Mouse (Mus musculus) MEL (cell line): ENCODE results near the gene Rgs1. TPM values are rescaled to one million over a fixed set of nuclear protein-coding genes. Genes with fewer than 3 reads are reported as not detected.

Source experiments
- DNase-seq: peaks from one replicate; pipeline ENCODE4 v3.0.0; 2011; ENCODE audit warnings: low read depth, low spot score
- H3K27ac ChIP-seq: 2 replicates; pipeline ENCODE4 v1.5.1; 2012; ENCODE audit warnings: low read depth, mild to moderate bottlenecking, control low read depth, low read length, moderate library complexity; ENCODE audit not compliant: control insufficient read depth
- H3K27me3 ChIP-seq, 2 experiments: fragments of 150-350 bp in 1 of 2; sonication (generic) in 1 of 2; 2 replicates each; pipeline ENCODE4 v1.6.1; 2012; ENCODE audit warnings: low read length in 2 of 2, mild to moderate bottlenecking in 2 of 2, improper control_type of control experiment in 1 of 2, moderate library complexity in 1 of 2; ENCODE audit not compliant: insufficient read depth in 2 of 2, control insufficient read depth in 1 of 2
- H3K36me3 ChIP-seq, 2 experiments: 2 replicates each; pipeline ENCODE4 v1.6.1; 2012 to 2014; ENCODE audit warnings: low read length in 2 of 2, improper control_type of control experiment in 1 of 2, inconsistent platforms in 1 of 2, mild to moderate bottlenecking in 1 of 2; ENCODE audit not compliant: insufficient read depth in 2 of 2, control insufficient read depth in 1 of 2
- H3K4me1 ChIP-seq, 2 experiments: fragments of 150-350 bp in 1 of 2; sonication (generic) in 1 of 2; 2 replicates each; pipeline ENCODE4 v1.6.1; 2012; ENCODE audit warnings: low read length in 2 of 2, improper control_type of control experiment in 1 of 2, mild to moderate bottlenecking in 1 of 2; ENCODE audit not compliant: insufficient read depth in 2 of 2, control insufficient read depth in 1 of 2
- H3K4me3 ChIP-seq, 2 experiments: fragments of 150-350 bp in 1 of 2; sonication (generic) in 1 of 2; 2 replicates each; pipeline ENCODE4 v1.5.1; 2012; ENCODE audit warnings: low read depth in 2 of 2, low read length in 2 of 2, mild to moderate bottlenecking in 2 of 2, moderate library complexity in 2 of 2, control low read depth in 1 of 2, improper control_type of control experiment in 1 of 2; ENCODE audit not compliant: control insufficient read depth in 1 of 2, insufficient read depth in 1 of 2
- H3K79me2 ChIP-seq: 2 replicates; pipeline ENCODE4 v1.6.1; 2012; ENCODE audit warnings: mild to moderate bottlenecking, low read length, moderate library complexity; ENCODE audit not compliant: control insufficient read depth, poor library complexity, insufficient read depth
- H3K9ac ChIP-seq: 2 replicates; pipeline ENCODE4 v1.6.1; 2012; ENCODE audit warnings: low read depth, mild to moderate bottlenecking, control low read depth, low read length, moderate library complexity; ENCODE audit not compliant: control insufficient read depth, poor library complexity, severe bottlenecking
- H3K9me3 ChIP-seq: fragments of 150-350 bp; sonication (generic); replicated peaks from 2 replicates; pipeline ENCODE4 v1.6.1; 2012; ENCODE audit warnings: mild to moderate bottlenecking, low read length, improper control_type of control experiment, moderate library complexity; ENCODE audit not compliant: insufficient read depth
- CHD1 ChIP-seq: IDR thresholded peaks from 2 replicates; pipeline ENCODE4 v1.6.1; 2012; ENCODE audit warnings: low read depth, mild to moderate bottlenecking, inconsistent platforms, low read length, improper control_type of control experiment
- ELF1 ChIP-seq: IDR thresholded peaks from 2 replicates; pipeline ENCODE4 v1.6.1; 2014; ENCODE audit warnings: low read depth, mild to moderate bottlenecking, inconsistent platforms, low read length, improper control_type of control experiment, moderate library complexity
- EP300 ChIP-seq, 2 experiments: IDR thresholded peaks; 2 replicates each; pipeline ENCODE4 v1.6.1; 2011; ENCODE audit warnings: improper control_type of control experiment in 2 of 2, low read length in 2 of 2, low read depth in 1 of 2, mild to moderate bottlenecking in 1 of 2
- ETS1 ChIP-seq: IDR thresholded peaks from 2 replicates; pipeline ENCODE4 v1.6.1; 2012; ENCODE audit warnings: low read depth, mild to moderate bottlenecking, inconsistent platforms, low read length, improper control_type of control experiment, moderate library complexity
- GABPA ChIP-seq: IDR thresholded peaks from 2 replicates; pipeline ENCODE4 v1.6.1; 2012; ENCODE audit warnings: low read depth, mild to moderate bottlenecking, inconsistent platforms, low read length, improper control_type of control experiment, moderate library complexity
- GATA1 ChIP-seq: IDR thresholded peaks from 2 replicates; pipeline ENCODE4 v1.6.1; 2011; ENCODE audit warnings: low read depth, low read length, improper control_type of control experiment
- JUND ChIP-seq: IDR thresholded peaks from 2 replicates; pipeline ENCODE4 v1.6.1; 2011; ENCODE audit warnings: low read depth, mild to moderate bottlenecking, improper control_type of control experiment, low read length
- KAT2A ChIP-seq: conservative IDR thresholded peaks from 2 replicates; pipeline ENCODE4 v1.6.1; 2012; ENCODE audit warnings: low read depth, low read length, improper control_type of control experiment, inconsistent platforms
- MAFK ChIP-seq: IDR thresholded peaks from 2 replicates; pipeline ENCODE4 v1.6.1; 2011; ENCODE audit warnings: low read depth, mild to moderate bottlenecking, low read length, improper control_type of control experiment, borderline replicate concordance
- MAX ChIP-seq: IDR thresholded peaks from 2 replicates; pipeline ENCODE4 v1.6.1; 2011; ENCODE audit warnings: low read length, improper control_type of control experiment
- MEF2A ChIP-seq: IDR thresholded peaks from 2 replicates; pipeline ENCODE4 v1.6.1; 2014; ENCODE audit warnings: low read depth, mild to moderate bottlenecking, inconsistent platforms, low read length, improper control_type of control experiment; ENCODE audit not compliant: poor library complexity, insufficient replicate concordance, severe bottlenecking; ENCODE audit errors: extremely low read depth
- MXI1 ChIP-seq: IDR thresholded peaks from 2 replicates; pipeline ENCODE4 v1.6.1; 2011; ENCODE audit warnings: mild to moderate bottlenecking, low read depth, low read length, improper control_type of control experiment
- MYC ChIP-seq: IDR thresholded peaks from 2 replicates; pipeline ENCODE4 v1.6.1; 2011; ENCODE audit warnings: low read depth, mild to moderate bottlenecking, low read length, improper control_type of control experiment, moderate library complexity
- NELFE ChIP-seq: IDR thresholded peaks from 2 replicates; pipeline ENCODE4 v1.6.1; 2011; ENCODE audit warnings: low read depth, low read length, improper control_type of control experiment
- NRF1 ChIP-seq: IDR thresholded peaks from 2 replicates; pipeline ENCODE4 v1.6.1; 2014; ENCODE audit warnings: low read depth, mild to moderate bottlenecking, inconsistent platforms, low read length, improper control_type of control experiment, moderate library complexity; ENCODE audit not compliant: poor library complexity, insufficient read depth, severe bottlenecking
- POLR2AphosphoS2 ChIP-seq: IDR thresholded peaks from 2 replicates; pipeline ENCODE4 v1.6.1; 2011; ENCODE audit warnings: low read length, improper control_type of control experiment
- POLR2AphosphoS5 ChIP-seq: IDR thresholded peaks from 2 replicates; pipeline ENCODE4 v1.6.1; 2012; ENCODE audit warnings: low read depth, borderline replicate concordance, mild to moderate bottlenecking, inconsistent platforms, low read length, moderate library complexity, mixed read lengths
- RCOR1 ChIP-seq: IDR thresholded peaks from 2 replicates; pipeline ENCODE4 v1.6.1; 2012; ENCODE audit warnings: low read depth, mild to moderate bottlenecking, inconsistent platforms, low read length, improper control_type of control experiment
- SMC3 ChIP-seq: IDR thresholded peaks from 2 replicates; pipeline ENCODE4 v1.6.1; 2011; ENCODE audit warnings: low read depth, low read length, improper control_type of control experiment
- TBP ChIP-seq: IDR thresholded peaks from 2 replicates; pipeline ENCODE4 v1.8.0; 2011; ENCODE audit warnings: low read depth, low read length, improper control_type of control experiment
- ZC3H11A ChIP-seq: IDR thresholded peaks from 2 replicates; pipeline ENCODE4 v1.6.1; 2012; ENCODE audit warnings: low read depth, mild to moderate bottlenecking, inconsistent platforms, low read length, improper control_type of control experiment
- ZKSCAN1 ChIP-seq: IDR thresholded peaks from 2 replicates; pipeline ENCODE4 v1.6.1; 2012; ENCODE audit warnings: low read depth, mild to moderate bottlenecking, inconsistent platforms, low read length, improper control_type of control experiment, moderate library complexity
- ZNF384 ChIP-seq: IDR thresholded peaks from 2 replicates; pipeline ENCODE4 v1.6.1; 2012; ENCODE audit warnings: low read depth, mild to moderate bottlenecking, inconsistent platforms, low read length, improper control_type of control experiment
- polyA plus RNA-seq, 2 experiments: library from polyadenylated mRNA; stranded (reverse) in 1 of 2; unstranded in 1 of 2; fragments of >175 nt in 1 of 2; fragments of >200 nt in 1 of 2; gene quantifications; 2 replicates each; pipeline versions ENCODE4 v1.2.1 to v1.2.4; 2012; ENCODE audit warnings: low replicate concordance in 2 of 2, low read depth in 1 of 2; ENCODE audit not compliant: insufficient read length in 2 of 2, insufficient read depth in 1 of 2, missing spikeins in 1 of 2
- total RNA-seq: library from RNA; depleted of rRNA; stranded (reverse); fragments of 300-350 nt; gene quantifications from 2 replicates; pipeline ENCODE4 v1.2.3, GENCODE M21; 2012

Rgs1 gene
- total and polyA plus RNA-seq, 3 experiments: 0.91 to 1.7 TPM; not detected in 1

GRCm38 (mm10) chr1:144269112-144269511 lies 20.1 kb upstream of the Rgs1 start (continued):
- no peak for TF ChIP-seq ZKSCAN1
- TF ChIP-seq JUND: no peak
- TF ChIP-seq ELF1: peak; percentile 31; the same call in 1 of the 2 replicates

GRCm38 (mm10) chr1:144267471-144268470 lies 18.7 kb upstream of the Rgs1 start:
- H3K27me3 ChIP-seq: no peaks in the 10 kb centered on the region
- H3K9me3 ChIP-seq: no peaks in the 10 kb centered on the region
- H3K79me2 ChIP-seq: no peaks in the 10 kb centered on the region
- H3K9ac ChIP-seq: no peak overlapping the region
- DNase-seq: peak; percentile 59
- TF ChIP-seq GABPA (no peak), ZNF384 (peak; percentile 16; the same call in 1 of the 2 replicates), MXI1 (peak; percentile 55; the same call in 1 of the 2 replicates), EP300 (IDR thresholded peaks at IDR 0.05; ENCODE audit: low read depth in 1 of 2, low read length in 2 of 2) (peak in 1 of 2 experiments; percentile 38; a peak in 2 of 4 replicates), ETS1 (peak; percentile 67; the same call in 1 of the 2 replicates), JUND (no peak), MYC (0 out of 2 replicates have a peak, but pooled peaks have one; percentile 56), GATA1 (peak; percentile 31; the same call in 1 of the 2 replicates), RCOR1 (0 out of 2 replicates have a peak, but pooled peaks have one; percentile 26), SMC3 (no peak), POLR2AphosphoS5 (no peak)
- TF ChIP-seq, all 39 proteins: peak for 7
- Histone ChIP-seq H3K27ac (peak overlapping the region; percentile 28), H3K36me3 (peaks cover 0 to 20% of the 10 kb centered on the region in 2 experiments; a peak in 2 of 4 replicates), H3K4me3 (no peak overlapping the region), H3K4me1 (peaks cover 5 to 11% of the 10 kb centered on the region in 2 experiments)

DNA sequence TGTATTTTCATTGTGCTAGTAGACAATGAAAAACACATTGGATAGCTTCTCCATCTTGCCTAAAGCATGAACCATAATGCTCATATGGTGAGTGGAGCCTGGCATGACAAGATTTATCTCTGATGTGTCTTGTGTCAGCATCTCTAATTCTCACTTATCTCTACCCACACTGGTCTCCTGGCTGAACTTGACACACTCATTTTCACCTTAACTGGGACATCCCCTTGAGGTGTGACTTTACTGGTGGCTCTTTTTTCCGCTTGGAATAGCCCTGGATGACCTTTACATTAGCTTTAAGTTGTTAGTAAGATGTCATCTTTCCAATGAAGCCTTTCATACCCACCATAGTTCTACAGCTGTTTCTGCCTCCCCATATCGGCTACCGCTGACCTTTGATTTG lies 15.0 kb upstream of the Rgs1 start:
- no peaks in the 10 kb centered on the region for H3K27me3 ChIP-seq
- peaks cover 0 to 5% of the 10 kb centered on the region in 2 experiments; a peak in 1 of 4 replicates for H3K4me1 ChIP-seq
- no peak for DNase-seq
- H3K4me3 ChIP-seq: no peak overlapping the region
- no peaks in the 10 kb centered on the region for H3K79me2 ChIP-seq
- H3K9me3 ChIP-seq: no peaks in the 10 kb centered on the region
- TF ChIP-seq POLR2AphosphoS2 (no peak), POLR2AphosphoS5 (no peak), NELFE (no peak), ETS1 (no peak), MAFK (no peak), CHD1 (no peak), TBP (no peak), MAX (no peak), JUND (no peak), MEF2A (no peak), KAT2A (no peak), NRF1 (no peak), ZC3H11A (no peak)
- H3K36me3 ChIP-seq: peaks cover 0 to 13% of the 10 kb centered on the region in 2 experiments; a peak in 2 of 4 replicates
- H3K27ac ChIP-seq: no peak overlapping the region
- H3K9ac ChIP-seq: no peak overlapping the region
